Mouse (Mus musculus): ENCODE measurements around the gene Eif6. TPM values are rescaled to one million over a fixed set of nuclear protein-coding genes. Genes with fewer than 3 reads are reported as not detected.

Gene Eif6
- polyA plus RNA-seq, 1 experiment from 2014 or later, result 163 TPM

- H3K4me2 ChIP-seq (ENCODE audit: low read depth, low read length), result no peak overlapping the region
- 78% methylated on average over 3 of the region's 3 CpGs for WGBS
- no peaks in the 10 kb centered on the region for H3K36me3 ChIP-seq (ENCODE audit: control insufficient read depth, insufficient read depth, low read length)
- peaks cover 32% of the 10 kb centered on the region for H3K27me3 ChIP-seq (ENCODE audit: control insufficient read depth, insufficient read depth, low read depth, low read length)
- no peak for ATAC-seq (ENCODE audit: low read depth)
- H3K27ac ChIP-seq (ENCODE audit: low read length), result no peak overlapping the region
- H3K4me3 ChIP-seq (ENCODE audit: low read length), result no peak overlapping the region
- H3K9me3 ChIP-seq (ENCODE audit: control insufficient read depth, low read length), result no peaks in the 10 kb centered on the region
- H3K9ac ChIP-seq (ENCODE audit: low read length), result no peak overlapping the region
- H3K4me1 ChIP-seq (replicated peaks; ENCODE audit: control insufficient read depth, insufficient read depth, low read length), result peaks cover 4% of the 10 kb centered on the region; the same call in 1 of the 2 replicates
Observed at GRCm38 (mm10) chr2:155779506-155779905, 47.2 kb downstream of the Eif6 start.

- H3K9ac ChIP-seq (ENCODE audit: low read length), result no peak overlapping the region
- no peak overlapping the region for H3K4me2 ChIP-seq (ENCODE audit: low read depth, low read length)
- peaks cover 4% of the 10 kb centered on the region; the same call in 1 of the 2 replicates for H3K4me1 ChIP-seq (replicated peaks; ENCODE audit: control insufficient read depth, insufficient read depth, low read length)
- H3K36me3 ChIP-seq (ENCODE audit: control insufficient read depth, insufficient read depth, low read length), result no peaks in the 10 kb centered on the region
- no peak overlapping the region for H3K4me3 ChIP-seq (ENCODE audit: low read length)
- peaks cover 35% of the 10 kb centered on the region for H3K27me3 ChIP-seq (ENCODE audit: control insufficient read depth, insufficient read depth, low read depth, low read length)
- 22% methylated on average over 6 of the region's 7 CpGs for WGBS
- no peak for ATAC-seq (ENCODE audit: low read depth)
- no peaks in the 10 kb centered on the region for H3K9me3 ChIP-seq (ENCODE audit: control insufficient read depth, low read length)
- H3K27ac ChIP-seq (ENCODE audit: low read length), result no peak overlapping the region
Observed at GRCm38 (mm10) chr2:155779066-155779465, 47.7 kb downstream of the Eif6 start.

- H3K4me2 ChIP-seq (ENCODE audit: low read depth, low read length), result no peak overlapping the region
- H3K4me1 ChIP-seq (replicated peaks; ENCODE audit: control insufficient read depth, insufficient read depth, low read length), result peaks cover 4% of the 10 kb centered on the region; the same call in 1 of the 2 replicates
- ATAC-seq (ENCODE audit: low read depth), result no peak
- no peak overlapping the region for H3K9ac ChIP-seq (ENCODE audit: low read length)
- no peaks in the 10 kb centered on the region for H3K9me3 ChIP-seq (ENCODE audit: control insufficient read depth, low read length)
- H3K36me3 ChIP-seq (ENCODE audit: control insufficient read depth, insufficient read depth, low read length), result no peaks in the 10 kb centered on the region
- no peak overlapping the region for H3K4me3 ChIP-seq (ENCODE audit: low read length)
- no peak overlapping the region for H3K27ac ChIP-seq (ENCODE audit: low read length)
- H3K27me3 ChIP-seq (ENCODE audit: control insufficient read depth, insufficient read depth, low read depth, low read length), result peaks cover 45% of the 10 kb centered on the region
- WGBS, result 58% methylated on average over 6 of the region's 6 CpGs
Observed at GRCm38 (mm10) chr2:155778004-155778403, 48.7 kb downstream of the Eif6 start.

GRCm38 (mm10) chr2:155777688-155777985 is 49.1 kb downstream of the Eif6 start:
- ATAC-seq (ENCODE audit: low read depth), result no peak
- Histone ChIP-seq H3K4me3 (ENCODE audit: low read length) (no peak overlapping the region), H3K27me3 (ENCODE audit: control insufficient read depth, insufficient read depth, low read depth, low read length) (peaks cover 48% of the 10 kb centered on the region), H3K4me1 (replicated peaks; ENCODE audit: control insufficient read depth, insufficient read depth, low read length) (peaks cover 4% of the 10 kb centered on the region; the same call in 1 of the 2 replicates), H3K4me2 (ENCODE audit: low read depth, low read length) (no peak overlapping the region), H3K9ac (ENCODE audit: low read length) (no peak overlapping the region), H3K36me3 (ENCODE audit: control insufficient read depth, insufficient read depth, low read length) (no peaks in the 10 kb centered on the region), H3K9me3 (ENCODE audit: control insufficient read depth, low read length) (no peaks in the 10 kb centered on the region), H3K27ac (ENCODE audit: low read length) (no peak overlapping the region)
- WGBS, result 83% methylated on average over 4 of the region's 4 CpGs

- Histone ChIP-seq H3K9ac (ENCODE audit: low read length) (no peak overlapping the region), H3K4me2 (ENCODE audit: low read depth, low read length) (no peak overlapping the region), H3K9me3 (ENCODE audit: control insufficient read depth, low read length) (no peaks in the 10 kb centered on the region), H3K27me3 (ENCODE audit: control insufficient read depth, insufficient read depth, low read depth, low read length) (peaks cover 48% of the 10 kb centered on the region), H3K4me3 (ENCODE audit: low read length) (no peak overlapping the region), H3K4me1 (replicated peaks; ENCODE audit: control insufficient read depth, insufficient read depth, low read length) (peaks cover 4% of the 10 kb centered on the region; the same call in 1 of the 2 replicates), H3K27ac (ENCODE audit: low read length) (no peak overlapping the region), H3K36me3 (ENCODE audit: control insufficient read depth, insufficient read depth, low read length) (no peaks in the 10 kb centered on the region)
- ATAC-seq (ENCODE audit: low read depth), result no peak
- WGBS, result 49% methylated on average over 10 of the region's 10 CpGs
Observed at GRCm38 (mm10) chr2:155776824-155777687, 49.7 kb downstream of the Eif6 start.

- peaks cover 48% of the 10 kb centered on the region for H3K27me3 ChIP-seq (ENCODE audit: control insufficient read depth, insufficient read depth, low read depth, low read length)
- H3K27ac ChIP-seq (ENCODE audit: low read length), result no peak overlapping the region
- peak; percentile 94 for ATAC-seq (ENCODE audit: low read depth)
- no peak overlapping the region for H3K9ac ChIP-seq (ENCODE audit: low read length)
- H3K36me3 ChIP-seq (ENCODE audit: control insufficient read depth, insufficient read depth, low read length), result no peaks in the 10 kb centered on the region
- peaks cover 4% of the 10 kb centered on the region; the same call in 1 of the 2 replicates for H3K4me1 ChIP-seq (replicated peaks; ENCODE audit: control insufficient read depth, insufficient read depth, low read length)
- 2% methylated on average over 31 of the region's 44 CpGs for WGBS
- H3K4me2 ChIP-seq (ENCODE audit: low read depth, low read length), result peak overlapping the region; percentile 98
- no peaks in the 10 kb centered on the region for H3K9me3 ChIP-seq (ENCODE audit: control insufficient read depth, low read length)
- peak overlapping the region; percentile 57 for H3K4me3 ChIP-seq (ENCODE audit: low read length)
Observed at GRCm38 (mm10) chr2:155775685-155776263, 51.0 kb downstream of the Eif6 start.

- Histone ChIP-seq H3K4me1 (replicated peaks; ENCODE audit: control insufficient read depth, insufficient read depth, low read length) (peaks cover 4% of the 10 kb centered on the region; the same call in 1 of the 2 replicates), H3K9me3 (ENCODE audit: control insufficient read depth, low read length) (no peaks in the 10 kb centered on the region), H3K4me2 (ENCODE audit: low read depth, low read length) (peak within 1 kb of the TSS; percentile 98), H3K27me3 (ENCODE audit: control insufficient read depth, insufficient read depth, low read depth, low read length) (peaks cover 48% of the 10 kb centered on the region), H3K36me3 (ENCODE audit: control insufficient read depth, insufficient read depth, low read length) (no peaks in the 10 kb centered on the region), H3K27ac (ENCODE audit: low read length) (no peak within 1 kb of the TSS), H3K9ac (ENCODE audit: low read length) (no peak within 1 kb of the TSS), H3K4me3 (ENCODE audit: low read length) (peak within 1 kb of the TSS; percentile 57)
- 6% methylated on average over 20 of the region's 100 CpGs for WGBS
- peak; percentile 59; the same call in 1 of the 2 replicates for ATAC-seq (ENCODE audit: low read depth)
Observed at GRCm38 (mm10) chr2:155774927-155775684, 51.6 kb downstream of the Eif6 start, which contains the start of gene Mmp24. Gene Mmp24 (plus strand): TSS chr2:155775342.

- Histone ChIP-seq H3K4me1 (replicated peaks; ENCODE audit: control insufficient read depth, insufficient read depth, low read length) (peaks cover 4% of the 10 kb centered on the region; the same call in 1 of the 2 replicates), H3K4me2 (ENCODE audit: low read depth, low read length) (no peak overlapping the region), H3K36me3 (ENCODE audit: control insufficient read depth, insufficient read depth, low read length) (no peaks in the 10 kb centered on the region), H3K9me3 (ENCODE audit: control insufficient read depth, low read length) (no peaks in the 10 kb centered on the region), H3K9ac (ENCODE audit: low read length) (no peak overlapping the region), H3K27me3 (ENCODE audit: control insufficient read depth, insufficient read depth, low read depth, low read length) (peaks cover 48% of the 10 kb centered on the region), H3K27ac (ENCODE audit: low read length) (no peak overlapping the region), H3K4me3 (ENCODE audit: low read length) (no peak overlapping the region)
- no peak for ATAC-seq (ENCODE audit: low read depth)
- 50% methylated on average over 11 of the region's 11 CpGs for WGBS
Observed at GRCm38 (mm10) chr2:155774261-155774926, 52.3 kb downstream of the Eif6 start.

All from lung, embryonic 16.5 days (tissue).